Mouse (Mus musculus) T-helper 17 cell (primary cell): ENCODE data around the gene Rps3.
"Not testable (repeated sequence)": the region's sequence is repeated elsewhere in the genome, so short reads cannot be mapped to it uniquely, and the experiment has no call there.

Experiments used
- in situ Hi-C, 2 experiments: fragments of 300-600 bp; cut with MboI, MseI; formaldehyde crosslinking; loops; 1 replicate in 1 of 2; 2 replicates in 1 of 2; pipeline ENCODE4 v1.15.1; 2025; ENCODE audit warnings: high pct_unique_total_duplicates in 2 of 2

The Rps3 gene

DNA sequence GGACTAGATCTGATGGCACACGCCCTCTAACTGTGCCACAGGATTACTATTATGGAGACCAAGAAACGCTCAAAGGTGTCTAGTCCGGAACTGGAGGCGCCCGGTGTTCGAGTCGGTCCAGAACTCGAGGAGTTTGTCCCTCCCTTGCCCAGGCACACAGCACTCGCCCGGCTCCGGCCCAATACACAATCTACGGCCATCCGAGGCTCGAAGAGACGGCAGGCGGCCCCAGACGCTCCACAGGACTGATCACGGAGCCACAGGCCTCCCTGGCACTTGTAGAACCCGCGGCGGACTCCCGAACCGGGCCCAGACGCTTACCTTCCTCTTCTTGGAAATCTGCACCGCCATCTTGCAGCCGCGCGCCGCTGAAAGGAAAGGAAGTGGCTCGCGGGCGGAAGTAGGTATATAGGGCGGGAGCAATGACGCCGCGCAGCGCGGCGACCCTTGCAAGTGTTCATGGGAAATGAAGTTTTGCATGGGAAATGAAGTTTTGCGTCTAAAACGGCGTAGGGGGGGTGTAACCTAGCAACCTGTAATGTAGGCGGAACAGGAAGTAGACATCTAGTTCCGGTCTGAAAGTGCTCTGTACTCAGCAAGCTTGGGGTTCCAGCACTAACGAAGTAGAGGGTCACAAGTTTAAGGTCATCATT lies at the start of gene Rps3:
Gene Rps3 (minus strand): TSS at position 468 of the 653 bp plus-strand sequence.
- in situ Hi-C loops: no loop called here

DNA sequence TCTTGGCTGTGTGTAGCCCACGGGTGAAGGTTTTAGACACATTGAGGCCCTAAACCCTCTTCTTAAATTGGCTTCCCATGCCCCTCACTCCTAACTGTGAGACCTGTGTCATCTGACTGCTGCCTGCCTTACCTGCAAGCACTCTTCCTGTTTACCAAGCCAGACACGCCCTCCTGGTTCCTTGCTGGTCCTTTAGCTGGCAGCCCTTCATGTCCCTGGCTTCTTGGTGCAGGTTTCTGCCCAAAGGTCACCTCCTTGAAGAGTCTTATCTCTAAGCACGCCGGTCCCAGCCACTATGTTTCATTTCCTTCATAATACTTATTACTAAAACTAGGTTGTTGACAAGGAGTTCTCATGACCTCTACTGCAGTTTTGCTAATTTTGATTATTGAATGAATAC lies 49.0 kb upstream of the Rps3 start:
- in situ Hi-C loops: no loop called here

DNA sequence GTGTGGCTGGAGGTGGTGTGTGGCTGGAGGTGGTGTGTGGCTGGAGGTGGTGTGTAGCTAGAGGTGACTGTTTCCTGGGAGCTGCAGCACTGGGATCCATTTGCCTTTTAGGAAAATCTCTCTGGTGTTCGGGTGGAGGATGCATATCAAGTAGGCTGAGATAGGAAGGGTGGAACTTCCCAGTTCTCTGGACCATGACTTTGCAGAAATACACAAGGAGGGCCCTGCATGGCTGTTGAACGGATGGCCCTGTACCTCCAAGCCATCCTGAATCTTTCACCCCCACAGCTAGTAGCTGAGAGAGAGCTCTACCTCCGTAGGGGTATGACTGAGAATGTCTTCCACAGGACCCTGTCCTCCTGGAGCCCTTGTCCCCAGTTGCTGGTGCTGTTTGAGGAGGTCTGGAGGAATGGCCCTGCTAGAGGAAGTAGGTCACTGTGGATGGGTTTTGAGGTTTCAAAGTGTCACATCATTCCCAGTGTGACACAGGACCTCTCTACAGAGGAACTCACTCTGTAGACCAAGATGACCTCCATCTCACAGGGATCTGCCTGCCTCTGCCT lies 48.0 kb upstream of the Rps3 start:
- in situ Hi-C loops: no loop called here

DNA sequence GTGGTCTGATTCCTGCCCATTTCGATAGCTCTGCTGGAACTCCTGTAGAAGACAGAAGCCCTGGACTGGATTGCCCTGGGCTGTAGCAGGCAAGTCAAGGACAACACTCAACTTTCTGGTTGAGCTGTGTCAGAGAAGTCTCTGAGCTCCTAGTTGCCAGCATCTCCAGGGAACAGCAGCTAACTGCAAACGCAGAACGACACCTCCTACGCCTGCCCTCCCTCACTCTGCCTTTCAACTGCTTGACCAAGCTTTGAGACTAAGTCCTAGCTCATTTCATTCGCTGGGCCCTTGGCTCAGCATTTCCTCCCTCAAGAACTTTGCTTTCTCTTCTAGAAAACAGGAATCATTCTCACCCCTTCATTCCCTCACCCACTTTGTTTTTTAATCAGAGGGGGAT lies 45.9 kb upstream of the Rps3 start:
- in situ Hi-C loops: no loop called here

DNA sequence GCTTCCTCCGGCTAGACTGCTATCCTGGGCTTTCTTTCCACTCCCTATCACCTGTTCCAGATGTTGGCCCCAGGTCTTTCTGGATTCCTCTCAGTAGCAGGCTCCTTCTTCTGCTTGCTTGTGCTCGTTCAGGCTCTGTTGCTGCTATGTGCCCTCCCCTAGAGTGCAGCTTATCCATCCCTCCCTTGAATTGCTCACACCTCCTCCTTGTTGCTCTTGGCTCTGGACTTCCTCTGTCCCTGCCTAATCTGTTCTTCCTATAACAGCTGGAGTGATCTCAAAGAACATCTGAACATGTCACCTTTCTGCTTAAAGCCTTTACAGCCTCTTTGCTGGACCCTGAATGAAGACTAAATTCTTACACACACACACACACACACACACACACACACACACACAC lies 45.0 kb upstream of the Rps3 start:
- in situ Hi-C loops: no loop called here

DNA sequence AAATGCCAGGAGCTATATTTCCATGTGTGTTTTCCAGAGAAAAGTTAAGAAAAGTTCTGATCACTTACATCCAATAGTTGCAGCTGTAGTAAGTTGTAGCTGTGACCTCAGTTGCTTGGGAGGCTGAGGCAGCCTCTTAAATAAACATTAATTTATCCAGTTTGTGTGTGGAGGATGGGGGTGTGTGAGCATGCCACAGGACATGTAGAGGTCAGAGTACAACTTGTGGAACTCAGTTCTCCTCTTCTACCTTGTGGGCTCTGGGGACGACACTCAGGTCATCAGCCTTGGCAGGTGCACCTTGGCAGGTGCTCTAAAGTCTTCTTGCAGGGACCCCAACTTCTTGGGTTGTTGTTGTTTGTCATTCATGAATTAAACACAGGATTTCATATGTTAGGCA lies 40.3 kb upstream of the Rps3 start:
- in situ Hi-C loops: no loop called here

DNA sequence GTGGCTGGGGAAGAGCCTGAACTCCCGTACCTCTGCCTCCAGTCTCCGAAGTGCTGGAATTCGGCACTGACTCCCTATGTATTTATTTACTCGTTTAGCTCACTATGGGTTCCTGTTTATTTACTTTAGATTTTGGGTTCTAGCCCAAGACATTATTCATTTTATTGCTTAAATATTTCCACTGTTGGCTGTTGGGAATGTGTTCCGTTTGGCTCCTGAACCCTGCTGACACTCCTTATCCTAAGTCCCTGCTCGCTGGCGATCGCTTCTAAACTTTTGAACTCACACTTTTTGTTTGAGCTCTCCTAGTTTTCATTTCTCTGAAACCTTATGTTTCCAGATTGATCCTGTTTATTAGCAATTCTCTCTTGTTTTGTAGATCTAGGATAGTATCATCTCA lies 39.6 kb upstream of the Rps3 start:
- in situ Hi-C loops: no loop called here

DNA sequence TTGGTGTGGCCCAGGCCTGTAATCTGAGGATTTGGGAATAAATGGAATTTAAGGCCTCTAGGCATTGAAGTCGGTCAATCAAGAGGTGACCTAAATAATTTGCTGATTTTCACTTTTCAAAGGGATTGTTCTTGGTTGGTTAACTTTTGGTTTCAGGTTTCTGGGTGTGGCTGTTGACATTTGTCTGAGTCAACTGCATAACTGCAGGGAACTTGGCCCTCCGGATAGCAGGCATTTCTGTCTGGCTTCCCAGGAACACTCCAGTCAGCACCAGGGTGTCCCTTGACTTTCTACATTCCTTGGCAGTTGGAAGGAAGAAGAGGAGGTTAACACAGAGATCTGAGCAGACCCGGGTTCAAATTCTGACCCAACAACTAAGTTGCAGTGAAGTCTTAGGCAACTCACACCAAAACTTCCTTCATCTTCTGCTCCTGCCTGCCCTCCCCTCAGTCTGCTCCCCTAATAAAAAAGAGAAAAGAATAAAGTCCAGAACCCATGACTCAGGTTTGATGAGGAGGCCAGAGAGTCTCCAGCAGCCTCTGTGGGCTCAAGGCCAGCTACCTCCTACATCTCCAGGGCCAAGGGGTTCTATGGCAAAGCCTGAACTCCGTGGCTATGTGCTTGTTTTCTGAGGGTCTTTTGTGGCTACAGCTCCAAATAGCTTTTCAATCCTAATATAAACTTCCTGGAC lies 35.6 kb upstream of the Rps3 start:
- in situ Hi-C loops: loop anchor here in 1 of 2 experiments (10.0 kb wide), 1 partner anchor 1804 kb away; no protein-coding TSS in a partner anchor

DNA sequence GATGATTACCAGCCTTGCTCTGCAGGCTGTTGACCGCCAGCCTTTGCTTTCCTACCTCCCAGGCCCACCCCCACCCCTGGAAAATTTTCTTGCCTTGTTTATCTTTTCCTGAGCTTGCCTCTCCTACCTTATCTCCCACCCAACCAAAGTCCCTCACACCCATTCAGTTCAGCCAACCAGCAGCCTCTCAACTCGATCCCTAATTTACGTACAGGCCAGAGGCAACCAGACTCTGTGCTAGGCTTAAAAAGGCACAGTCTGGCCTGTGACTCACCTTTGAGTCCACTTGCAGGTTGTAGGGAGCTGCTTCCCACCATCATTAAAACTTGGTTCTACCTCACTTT lies 33.2 kb upstream of the Rps3 start:
- in situ Hi-C loops: loop anchor here in 1 of 2 experiments (10.0 kb wide), 1 partner anchor 1802 kb away; no protein-coding TSS in a partner anchor

DNA sequence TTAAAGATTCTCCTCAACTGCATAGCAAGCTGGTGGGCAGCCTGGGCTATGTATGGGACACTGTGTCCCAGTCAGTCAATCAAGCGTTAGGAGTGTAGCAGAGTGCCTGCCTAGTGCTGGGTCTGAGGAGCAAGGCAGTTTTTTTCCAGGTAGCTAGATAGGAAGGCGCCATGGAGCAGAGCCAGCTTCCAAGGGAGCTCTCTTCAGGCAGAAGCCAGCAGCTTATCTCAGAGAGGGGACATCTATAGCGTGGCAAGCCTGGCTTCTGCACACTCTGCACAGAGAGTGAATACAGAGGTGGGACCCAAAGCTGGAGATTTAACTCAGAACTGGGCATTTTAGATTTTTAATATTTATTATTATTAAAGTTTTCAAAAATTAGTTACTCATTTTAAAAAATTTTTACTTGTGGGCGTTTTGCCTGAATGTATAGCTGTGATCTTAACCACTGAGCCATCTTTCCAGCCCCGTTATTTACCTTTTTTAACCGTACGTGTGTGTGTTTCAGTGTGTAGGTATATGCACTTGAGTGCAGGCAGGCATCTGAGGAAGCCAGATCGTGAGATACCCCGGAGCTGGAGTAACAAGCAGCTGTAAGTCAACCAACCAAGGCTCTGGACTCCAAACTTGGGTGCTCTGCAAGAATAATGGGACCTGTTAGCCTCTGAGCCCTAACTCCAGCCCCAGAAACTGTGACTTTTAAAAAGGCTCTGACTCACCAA lies 32.7 kb upstream of the Rps3 start:
- in situ Hi-C loops: loop anchor here in 1 of 2 experiments (10.0 kb wide), 1 partner anchor 1801 kb away; no protein-coding TSS in a partner anchor

DNA sequence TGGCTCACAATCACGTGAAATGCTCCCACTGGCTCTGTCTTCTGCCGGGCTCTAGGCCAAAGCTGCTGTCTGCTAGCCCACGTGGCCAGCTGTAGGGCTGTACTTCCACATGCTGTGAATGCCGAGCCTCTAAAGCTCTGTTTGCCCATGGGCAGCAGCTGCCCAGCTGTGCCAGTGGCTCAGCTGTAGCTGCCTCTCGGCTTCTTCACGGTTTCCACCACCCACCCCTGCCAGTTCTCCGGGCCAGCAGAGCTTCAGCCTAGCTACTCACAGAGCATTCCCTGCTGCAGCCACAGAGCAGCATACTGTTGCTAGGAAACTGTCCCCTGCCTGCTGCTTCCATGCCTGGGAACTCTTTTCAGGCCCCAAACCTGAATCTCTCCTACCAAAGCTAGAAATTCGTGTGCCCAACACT lies 26.6 kb upstream of the Rps3 start:
- in situ Hi-C loops: loop anchor here in 1 of 2 experiments (10.0 kb wide), 1 partner anchor 1795 kb away; no protein-coding TSS in a partner anchor

DNA sequence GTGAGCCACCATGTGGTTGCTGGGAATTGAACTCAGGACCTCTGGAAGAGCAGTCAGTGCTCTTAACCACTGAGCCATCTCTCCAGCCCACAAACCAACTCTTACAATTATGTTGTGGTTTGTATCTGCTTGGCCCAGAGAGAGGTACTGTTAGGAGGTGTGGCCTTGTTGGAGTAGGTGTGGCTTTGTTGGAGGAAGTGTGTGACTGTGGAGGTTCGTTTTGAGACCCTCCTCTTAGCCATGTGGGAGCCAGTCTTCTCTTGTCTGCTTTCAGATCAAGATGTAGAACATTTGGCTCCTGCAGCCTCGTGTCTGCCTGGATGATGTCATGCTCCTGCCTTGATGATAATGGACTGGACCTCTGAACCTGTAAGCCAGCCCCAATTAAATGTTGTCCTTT lies 24.6 kb upstream of the Rps3 start:
- in situ Hi-C loops: not testable (repeated sequence)

DNA sequence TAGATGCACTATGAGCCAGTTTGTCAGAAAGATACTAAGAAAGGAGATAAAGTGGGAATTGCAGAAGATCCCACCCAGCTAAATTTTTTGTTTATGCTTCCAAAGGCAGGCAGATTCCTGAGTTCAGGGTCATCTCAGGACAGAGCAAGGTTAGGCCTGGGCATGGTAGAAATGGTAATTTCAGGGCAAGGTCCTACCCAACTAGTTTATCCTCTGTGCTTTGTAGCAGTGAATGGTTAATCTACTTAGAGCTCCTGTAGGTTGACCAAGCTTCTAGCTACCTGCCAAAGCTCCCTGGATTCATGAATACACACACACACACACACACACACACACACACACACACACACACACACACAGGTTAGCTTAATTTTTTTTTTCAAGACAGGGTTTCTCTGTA lies 21.0 kb upstream of the Rps3 start:
- in situ Hi-C loops: loop anchor here (5.0 kb wide), 2 partner anchors 48 to 293 kb away; no protein-coding TSS in a partner anchor

DNA sequence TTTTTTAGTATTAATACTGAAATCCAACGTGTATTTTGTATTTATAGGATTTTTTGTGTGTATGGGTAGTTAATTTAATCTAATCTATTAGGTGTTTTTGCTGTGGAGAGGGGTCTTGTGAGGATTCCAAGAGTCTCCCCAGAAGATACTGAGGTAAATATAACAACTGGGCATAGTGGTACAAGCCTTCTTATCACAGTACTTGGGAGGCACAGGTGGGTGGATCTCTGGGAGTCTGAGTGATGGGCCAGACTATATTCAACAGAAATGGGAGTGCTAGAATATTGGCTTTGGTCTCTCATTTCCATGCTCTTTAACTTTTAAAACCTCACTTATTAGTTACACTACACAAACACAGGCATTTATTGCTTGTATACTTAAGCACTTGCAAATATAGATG lies 17.6 kb upstream of the Rps3 start:
- in situ Hi-C loops: loop anchor here (5.0 kb wide), 2 partner anchors 51 to 296 kb away; no protein-coding TSS in a partner anchor

DNA sequence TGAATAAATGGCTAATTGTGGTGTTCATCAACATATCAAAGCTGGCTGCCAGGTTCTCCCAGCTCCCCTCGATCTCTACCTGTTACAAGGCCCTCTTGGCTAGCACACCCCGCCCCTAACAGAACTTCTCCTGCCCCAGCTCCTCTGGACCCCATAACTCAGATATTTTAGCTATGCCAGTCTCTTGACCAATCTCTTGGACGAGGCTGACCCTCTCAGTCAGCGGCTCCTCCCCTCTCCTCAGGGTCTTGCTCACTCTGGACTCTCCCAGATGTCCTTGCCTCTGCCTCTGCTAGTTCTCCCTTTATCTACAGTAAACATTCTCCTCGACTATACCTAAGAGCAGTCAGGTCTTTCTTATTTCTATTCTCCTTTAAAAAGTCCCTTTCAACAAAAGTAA lies 17.1 kb upstream of the Rps3 start:
- in situ Hi-C loops: loop anchor here (5.0 kb wide), 2 partner anchors 52 to 297 kb away; no protein-coding TSS in a partner anchor

DNA sequence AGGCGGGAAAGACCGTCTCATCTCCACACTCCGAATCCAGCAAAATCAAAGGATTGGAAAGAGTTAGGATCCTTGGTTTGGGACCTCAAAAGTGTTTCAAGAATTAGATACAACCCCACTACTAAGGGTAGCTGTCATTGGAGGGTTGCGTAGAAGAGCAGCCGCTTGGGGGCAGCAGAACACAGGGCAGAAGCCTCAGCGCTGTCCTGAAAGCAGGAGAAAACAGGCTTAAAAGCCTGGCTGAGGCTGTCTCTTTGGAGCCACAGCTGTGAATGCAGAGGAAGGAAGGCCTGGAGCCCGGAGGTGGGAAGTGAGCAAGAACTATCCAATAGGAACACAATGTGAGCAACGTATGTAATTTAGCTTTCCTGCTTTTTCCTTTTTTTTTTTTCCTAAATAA lies 16.7 kb upstream of the Rps3 start:
- in situ Hi-C loops: loop anchor here (5.0 kb wide), 2 partner anchors 52 to 297 kb away; no protein-coding TSS in a partner anchor

DNA sequence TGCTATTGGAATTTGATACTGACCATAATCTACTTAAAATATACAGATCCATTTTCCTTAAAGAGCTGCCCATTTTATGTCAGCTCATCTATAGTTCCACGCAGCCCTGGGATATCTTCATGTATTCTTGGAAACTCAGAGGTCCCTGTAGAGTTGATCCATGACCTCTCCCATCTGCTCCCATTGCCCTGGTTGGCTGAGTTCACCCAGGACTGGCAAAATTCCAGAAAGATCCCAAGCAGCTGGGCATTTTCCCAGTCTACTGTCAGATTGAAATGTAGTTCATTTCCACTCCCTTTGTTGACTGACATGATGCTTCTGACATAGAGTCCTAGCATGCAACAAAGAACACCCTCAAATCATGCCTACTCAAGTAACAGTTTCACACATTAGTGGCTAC lies 15.6 kb upstream of the Rps3 start:
- in situ Hi-C loops: loop anchor here (5.0 kb wide), 1 partner anchor 88 kb away; no protein-coding TSS in a partner anchor

DNA sequence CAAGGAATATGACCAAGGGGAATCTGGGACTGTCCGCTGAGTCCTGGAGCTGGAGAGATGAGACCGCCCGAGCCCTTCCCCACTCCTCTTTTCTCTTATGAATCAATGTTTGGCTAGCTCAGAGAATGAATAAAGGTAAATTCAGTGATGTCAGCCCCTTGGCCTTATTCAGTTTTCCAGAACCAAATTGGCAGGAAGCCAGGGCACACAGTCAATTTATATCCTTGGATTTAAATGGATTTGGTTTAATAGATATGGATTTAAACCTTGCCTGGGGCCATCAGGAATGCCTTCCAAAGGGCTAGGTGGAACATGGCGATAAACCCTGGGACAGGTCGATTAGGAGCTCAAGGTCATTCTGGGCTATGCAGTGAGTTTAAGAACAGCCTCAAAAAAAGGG lies 6.2 kb upstream of the Rps3 start:
- in situ Hi-C loops: loop anchor here in 1 of 2 experiments (5.0 kb wide), 1 partner anchor 403 kb away; no protein-coding TSS in a partner anchor

DNA sequence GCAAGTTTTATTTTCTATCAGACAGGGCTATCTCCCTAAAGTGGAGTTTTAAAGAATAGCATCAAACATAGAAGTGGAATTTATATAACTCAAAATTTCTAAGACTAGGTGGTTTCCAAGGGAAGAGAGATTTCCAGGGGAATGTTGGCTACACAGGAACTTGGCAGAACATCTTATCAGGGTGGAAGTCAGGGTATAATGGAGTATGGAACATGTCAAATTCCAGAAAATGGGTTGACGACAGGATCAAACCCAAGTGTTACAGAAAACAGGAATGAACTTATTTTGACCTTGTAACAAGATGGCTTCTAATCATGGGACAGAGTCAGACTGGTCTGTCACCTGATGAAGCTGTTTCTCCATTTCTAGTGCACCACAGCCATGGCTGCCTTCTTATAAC lies 1.1 kb upstream of the Rps3 start:
- in situ Hi-C loops: no loop called here

DNA sequence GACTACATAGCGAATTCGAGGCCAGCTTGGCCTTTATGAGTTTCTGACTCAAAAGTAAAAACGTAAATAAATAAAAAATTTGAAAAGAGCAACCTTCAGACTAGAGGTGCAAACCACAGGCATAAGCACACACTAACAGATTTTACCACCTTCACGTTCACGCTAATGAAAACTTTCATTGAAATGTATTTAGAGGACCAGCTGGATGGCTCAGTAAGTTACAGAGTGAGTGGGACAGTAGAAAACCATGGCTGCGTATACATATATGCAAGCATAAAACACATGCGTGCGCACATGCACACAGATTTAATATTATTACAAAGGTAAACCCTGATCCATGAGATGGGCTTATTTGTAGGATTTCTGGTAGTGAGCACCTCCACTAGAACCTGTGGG lies 384 bp upstream of the Rps3 start:
- in situ Hi-C loops: no loop called here

DNA sequence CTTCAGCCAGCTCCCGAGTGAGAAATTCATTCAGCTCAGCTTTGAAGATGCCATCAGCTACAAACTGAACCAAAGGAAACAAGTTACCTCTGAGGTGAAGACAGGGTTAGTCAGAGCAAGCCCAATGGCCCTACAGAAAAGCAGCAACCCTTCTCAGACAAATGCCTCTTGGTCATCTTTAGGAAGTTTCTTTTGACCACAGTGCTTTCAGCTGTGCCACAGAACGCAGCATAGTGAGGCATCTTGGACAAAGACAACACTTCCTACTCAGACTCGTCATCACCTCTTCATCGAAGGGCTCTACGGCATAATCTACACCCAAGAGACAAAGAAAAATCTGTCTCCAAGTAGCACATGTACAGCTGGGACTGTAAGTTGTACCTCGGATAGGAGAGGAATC lies 901 bp downstream of the Rps3 start:
- in situ Hi-C loops: no loop called here

DNA sequence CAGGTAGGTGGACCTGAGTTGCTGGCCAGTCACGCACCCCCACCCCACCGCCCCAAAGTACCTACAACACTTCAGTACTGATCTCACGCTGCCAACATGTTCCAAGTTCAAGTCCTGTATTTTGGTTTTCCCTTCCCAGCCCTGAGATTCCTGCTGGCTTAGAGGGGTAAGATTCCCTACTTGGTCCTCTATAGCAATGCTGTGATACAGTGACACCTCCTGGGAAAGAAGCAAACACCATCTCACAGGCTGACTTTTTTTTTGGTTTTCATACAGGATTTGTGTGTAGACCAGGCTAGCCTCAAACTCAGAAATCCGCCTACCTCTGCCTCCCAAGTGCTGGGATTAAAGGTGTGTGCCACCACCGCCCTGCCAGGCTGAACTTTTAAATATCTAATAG lies 6.3 kb downstream of the Rps3 start:
- in situ Hi-C loops: no loop called here
